Mouse (Mus musculus): ENCODE data around the gene Arl14ep. TPM values are rescaled to one million over a fixed set of nuclear protein-coding genes. Genes with fewer than 3 reads are reported as not detected.
"Not testable (repeated sequence)": the region's sequence is repeated elsewhere in the genome, so short reads cannot be mapped to it uniquely, and the experiment has no call there.

Gene Arl14ep
- 47.9 and 55.6 TPM in 2 replicates for polyA plus RNA-seq (2016; fragmentation: Nextera tagmentation; extraction: Ambion mirVana)

GRCm38 (mm10) chr2:106973959-106974639, at the start of gene Arl14ep:
Arl14ep (minus strand) TSS chr2:106974424.
- under 1% methylated on average over 36 of the region's 36 CpGs for WGBS
- Histone ChIP-seq H3K36me3 (peaks cover 5% of the 10 kb centered on the region), H3K4me3 (peak within 1 kb of the TSS; percentile 94), H3K27me3 (ENCODE audit: low read depth, poor library complexity, severe bottlenecking) (no peaks in the 10 kb centered on the region), H3K4me1 (peaks cover 9% of the 10 kb centered on the region), H3K9me3 (replicated peaks) (no peaks in the 10 kb centered on the region), H3K27ac (replicated peaks) (peak within 1 kb of the TSS; percentile 97)
- DNase-seq (ENCODE audit: low spot score) = peak; percentile 89

- no peaks in the 10 kb centered on the region for H3K27me3 ChIP-seq (ENCODE audit: low read depth, poor library complexity, severe bottlenecking)
These were observed 48.5 kb upstream of the Arl14ep start for GRCm38 (mm10) chr2:107022713-107023112.

GRCm38 (mm10) chr2:107019331-107019730, 45.1 kb upstream of the Arl14ep start:
- Histone ChIP-seq H3K27me3 (ENCODE audit: low read depth, poor library complexity, severe bottlenecking) (no peaks in the 10 kb centered on the region), H3K36me3 (no peaks in the 10 kb centered on the region), H3K4me1 (no peaks in the 10 kb centered on the region), H3K4me3 (no peak overlapping the region), H3K9me3 (replicated peaks) (no peaks in the 10 kb centered on the region), H3K27ac (replicated peaks) (no peak overlapping the region)
- DNase-seq (ENCODE audit: low spot score) = no peak
- 83% methylated on average over 2 of the region's 2 CpGs for WGBS

More at GRCm38 (mm10) chr2:107022713-107023112, 48.5 kb upstream of the Arl14ep start:
- H3K36me3 ChIP-seq = no peaks in the 10 kb centered on the region
- DNase-seq (ENCODE audit: low spot score) = no peak
- H3K9me3 ChIP-seq (replicated peaks) = no peaks in the 10 kb centered on the region
- H3K4me1 ChIP-seq = no peaks in the 10 kb centered on the region
- no peak overlapping the region for H3K27ac ChIP-seq (replicated peaks)
- 94% methylated on average over 5 of the region's 5 CpGs for WGBS
- H3K4me3 ChIP-seq = no peak overlapping the region

- DNase-seq (ENCODE audit: low spot score) = no peak
- 91% methylated on average over 4 of the region's 4 CpGs for WGBS
- Histone ChIP-seq H3K4me1 (no peaks in the 10 kb centered on the region), H3K9me3 (replicated peaks) (no peaks in the 10 kb centered on the region), H3K4me3 (no peak overlapping the region), H3K27me3 (ENCODE audit: low read depth, poor library complexity, severe bottlenecking) (no peaks in the 10 kb centered on the region), H3K27ac (replicated peaks) (no peak overlapping the region), H3K36me3 (no peaks in the 10 kb centered on the region)
These were observed 38.9 kb upstream of the Arl14ep start for GRCm38 (mm10) chr2:107013161-107013560.

- WGBS = 94% methylated on average over 4 of the region's 4 CpGs
- H3K9me3 ChIP-seq (replicated peaks) = no peaks in the 10 kb centered on the region
- H3K27ac ChIP-seq (replicated peaks) = no peak overlapping the region
- no peak overlapping the region for H3K4me3 ChIP-seq
- no peaks in the 10 kb centered on the region for H3K27me3 ChIP-seq (ENCODE audit: low read depth, poor library complexity, severe bottlenecking)
- no peak for DNase-seq (ENCODE audit: low spot score)
- no peaks in the 10 kb centered on the region for H3K36me3 ChIP-seq
- no peaks in the 10 kb centered on the region for H3K4me1 ChIP-seq
These were observed 38.1 kb upstream of the Arl14ep start for GRCm38 (mm10) chr2:107012318-107012717.

GRCm38 (mm10) chr2:107010160-107010559, 35.9 kb upstream of the Arl14ep start:
- H3K27me3 ChIP-seq (ENCODE audit: low read depth, poor library complexity, severe bottlenecking) = no peaks in the 10 kb centered on the region
- no peaks in the 10 kb centered on the region for H3K36me3 ChIP-seq
- no peak for DNase-seq (ENCODE audit: low spot score)
- no peaks in the 10 kb centered on the region for H3K4me1 ChIP-seq
- H3K4me3 ChIP-seq = no peak overlapping the region
- H3K27ac ChIP-seq (replicated peaks) = no peak overlapping the region
- 81% methylated on average over 6 of the region's 6 CpGs for WGBS
- H3K9me3 ChIP-seq (replicated peaks) = no peaks in the 10 kb centered on the region

- Histone ChIP-seq H3K27ac (replicated peaks) (no peak overlapping the region), H3K9me3 (replicated peaks) (no peaks in the 10 kb centered on the region), H3K27me3 (ENCODE audit: low read depth, poor library complexity, severe bottlenecking) (no peaks in the 10 kb centered on the region), H3K4me1 (no peaks in the 10 kb centered on the region), H3K36me3 (no peaks in the 10 kb centered on the region), H3K4me3 (no peak overlapping the region)
- no peak for DNase-seq (ENCODE audit: low spot score)
- WGBS = 86% methylated on average over 3 of the region's 3 CpGs
These were observed 32.2 kb upstream of the Arl14ep start for GRCm38 (mm10) chr2:107006378-107006777.

- not testable (repeated sequence) for H3K4me3 ChIP-seq; H3K4me1 ChIP-seq; H3K9me3 ChIP-seq (replicated peaks); H3K27ac ChIP-seq (replicated peaks); H3K27me3 ChIP-seq (ENCODE audit: low read depth, poor library complexity, severe bottlenecking); DNase-seq (ENCODE audit: low spot score); H3K36me3 ChIP-seq
- 87% methylated on average over 4 of the region's 4 CpGs for WGBS
These were observed 31.7 kb upstream of the Arl14ep start for GRCm38 (mm10) chr2:107005876-107006275.

- Histone ChIP-seq H3K36me3 (no peaks in the 10 kb centered on the region), H3K4me3 (no peak overlapping the region), H3K9me3 (replicated peaks) (no peaks in the 10 kb centered on the region), H3K27me3 (ENCODE audit: low read depth, poor library complexity, severe bottlenecking) (no peaks in the 10 kb centered on the region), H3K27ac (replicated peaks) (no peak overlapping the region), H3K4me1 (no peaks in the 10 kb centered on the region)
- DNase-seq (ENCODE audit: low spot score) = no peak
- 91% methylated on average over 1 of the region's 1 CpGs for WGBS
These were observed 17.0 kb upstream of the Arl14ep start for GRCm38 (mm10) chr2:106991261-106991660.

GRCm38 (mm10) chr2:106984945-106985344, 10.7 kb upstream of the Arl14ep start:
- no peak for DNase-seq (ENCODE audit: low spot score)
- 97% methylated on average over 2 of the region's 2 CpGs for WGBS
- Histone ChIP-seq H3K36me3 (no peaks in the 10 kb centered on the region), H3K27ac (replicated peaks) (no peak overlapping the region), H3K9me3 (replicated peaks) (no peaks in the 10 kb centered on the region), H3K4me1 (no peaks in the 10 kb centered on the region), H3K4me3 (no peak overlapping the region), H3K27me3 (ENCODE audit: low read depth, poor library complexity, severe bottlenecking) (no peaks in the 10 kb centered on the region)

- H3K4me3 ChIP-seq = no peak overlapping the region
- H3K4me1 ChIP-seq = no peaks in the 10 kb centered on the region
- H3K27ac ChIP-seq (replicated peaks) = no peak overlapping the region
- DNase-seq (ENCODE audit: low spot score) = no peak
- H3K36me3 ChIP-seq = no peaks in the 10 kb centered on the region
- H3K9me3 ChIP-seq (replicated peaks) = no peaks in the 10 kb centered on the region
- no peaks in the 10 kb centered on the region for H3K27me3 ChIP-seq (ENCODE audit: low read depth, poor library complexity, severe bottlenecking)
- WGBS = 62% methylated on average over 6 of the region's 6 CpGs
These were observed 8.3 kb upstream of the Arl14ep start for GRCm38 (mm10) chr2:106982503-106982902.

- H3K4me1 ChIP-seq = peaks cover 9% of the 10 kb centered on the region
- no peaks in the 10 kb centered on the region for H3K9me3 ChIP-seq (replicated peaks)
- DNase-seq (ENCODE audit: low spot score) = no peak
- H3K27me3 ChIP-seq (ENCODE audit: low read depth, poor library complexity, severe bottlenecking) = no peaks in the 10 kb centered on the region
- peaks cover 3% of the 10 kb centered on the region for H3K36me3 ChIP-seq
- H3K4me3 ChIP-seq = no peak overlapping the region
- H3K27ac ChIP-seq (replicated peaks) = no peak overlapping the region
- WGBS = 93% methylated on average over 3 of the region's 3 CpGs
These were observed 2.2 kb upstream of the Arl14ep start for GRCm38 (mm10) chr2:106976472-106976871.

- DNase-seq (ENCODE audit: low spot score) = no peak
- peaks cover 12% of the 10 kb centered on the region for H3K36me3 ChIP-seq
- peak overlapping the region; percentile 94 for H3K4me3 ChIP-seq
- WGBS = 67% methylated on average over 17 of the region's 17 CpGs
- H3K4me1 ChIP-seq = peaks cover 9% of the 10 kb centered on the region
- no peaks in the 10 kb centered on the region for H3K27me3 ChIP-seq (ENCODE audit: low read depth, poor library complexity, severe bottlenecking)
- H3K9me3 ChIP-seq (replicated peaks) = no peaks in the 10 kb centered on the region
- H3K27ac ChIP-seq (replicated peaks) = peak overlapping the region; percentile 97
These were observed 779 bp downstream of the Arl14ep start for GRCm38 (mm10) chr2:106973332-106973958.
